Mouse (Mus musculus): ENCODE data around the gene Ndufb2.

Ndufb2 gene

DNA sequence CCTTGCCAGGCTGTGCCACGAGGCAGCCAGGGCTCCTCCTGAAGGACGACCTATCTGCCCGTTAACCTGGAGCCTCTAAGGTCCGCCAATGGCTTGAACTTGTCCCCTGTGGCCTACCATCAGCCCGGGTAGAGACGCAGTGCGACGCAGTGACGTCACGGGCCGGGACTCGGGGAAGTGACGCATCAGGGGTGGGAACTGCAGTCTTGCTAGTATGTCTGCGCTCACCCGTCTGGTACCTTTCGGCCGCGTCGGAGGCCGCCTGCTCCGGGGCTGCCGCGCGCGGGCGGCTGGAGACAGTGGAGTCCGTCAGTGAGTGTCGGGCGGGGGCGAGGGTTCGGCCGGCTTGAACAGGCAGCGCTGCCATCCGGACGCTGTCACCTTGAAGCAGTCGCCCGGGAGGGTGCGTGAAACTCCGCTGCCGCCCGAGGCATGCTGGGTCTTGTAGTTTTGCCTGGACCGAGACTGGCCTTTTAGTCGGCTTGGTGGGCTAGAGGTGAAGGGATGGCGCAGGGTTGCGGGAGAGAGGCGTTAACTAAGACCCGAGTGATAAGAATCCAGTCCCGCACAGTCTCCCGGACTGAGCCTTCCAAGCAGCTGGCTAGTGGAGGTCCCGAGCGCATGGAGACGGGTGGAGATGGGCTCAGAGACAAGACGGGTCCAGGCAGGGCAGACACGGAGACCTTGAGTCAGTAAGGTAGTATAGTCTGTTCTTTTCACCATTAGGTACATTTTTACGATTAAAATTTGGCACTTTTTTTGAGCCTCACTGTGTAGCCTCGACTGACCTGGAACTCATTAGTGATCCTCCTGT, at the start of gene Ndufb2:
Ndufb2 (plus strand) TSS at position 174 of the 814 bp plus-strand sequence.
- DNase-seq (ENCODE audit: low read depth, low spot score) = peak; percentile 94

- no peak for DNase-seq (ENCODE audit: low read depth, low spot score)
Observed at GRCm38 (mm10) chr6:39542631-39543597, 49.5 kb upstream of the Ndufb2 start.

DNA sequence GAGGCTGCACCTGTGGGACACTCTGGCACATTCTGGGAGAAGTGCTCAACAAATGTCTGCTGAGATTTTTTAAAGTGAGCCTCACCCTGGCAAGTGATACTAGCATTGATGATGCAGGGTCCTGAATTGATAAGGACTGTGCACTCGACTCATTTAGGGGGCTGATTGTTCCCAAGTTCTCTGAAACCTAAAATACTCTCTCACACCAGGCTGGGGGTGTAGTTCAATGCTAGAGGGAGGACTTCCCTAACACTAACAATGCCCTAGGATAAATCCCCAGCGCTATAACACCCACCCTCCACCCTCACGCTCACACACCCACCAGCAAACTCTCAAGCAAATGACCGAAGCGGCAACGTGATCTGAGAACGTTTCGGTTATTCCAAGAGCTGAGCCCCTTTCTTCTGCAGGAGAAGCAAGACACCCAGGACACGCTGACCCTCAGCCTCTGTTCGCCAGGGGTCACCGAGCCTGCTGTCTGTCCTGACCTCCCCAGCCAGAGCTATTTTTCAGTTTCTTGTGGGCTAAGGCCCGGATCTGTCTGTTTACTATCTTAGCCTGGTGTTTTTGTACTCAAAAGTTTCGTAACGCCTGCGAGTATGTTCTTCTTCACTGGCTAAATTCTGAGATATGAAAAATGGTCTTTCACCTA, 48.5 kb upstream of the Ndufb2 start:
- no peak for DNase-seq (ENCODE audit: low read depth, low spot score)

DNA sequence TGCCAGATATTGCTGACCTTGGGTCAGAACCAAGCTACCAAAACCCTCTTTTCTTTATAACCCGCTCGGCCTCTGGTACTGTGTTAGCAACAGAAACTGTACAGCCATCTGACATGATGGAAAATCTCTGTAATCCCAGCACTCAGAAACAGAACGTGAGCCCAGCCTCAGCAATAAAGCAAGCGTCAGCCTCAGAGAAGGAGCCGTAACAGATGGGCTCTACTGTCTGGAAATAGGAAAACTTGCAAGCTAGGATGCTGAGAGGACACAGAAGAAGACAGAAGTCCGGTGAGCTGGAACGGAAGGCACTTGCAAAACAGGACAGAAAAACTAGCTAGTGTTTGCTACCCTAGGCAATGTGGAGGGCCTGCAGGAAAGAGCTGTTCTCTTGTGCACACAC, 46.9 kb upstream of the Ndufb2 start:
- no peak for DNase-seq (ENCODE audit: low read depth, low spot score)

DNA sequence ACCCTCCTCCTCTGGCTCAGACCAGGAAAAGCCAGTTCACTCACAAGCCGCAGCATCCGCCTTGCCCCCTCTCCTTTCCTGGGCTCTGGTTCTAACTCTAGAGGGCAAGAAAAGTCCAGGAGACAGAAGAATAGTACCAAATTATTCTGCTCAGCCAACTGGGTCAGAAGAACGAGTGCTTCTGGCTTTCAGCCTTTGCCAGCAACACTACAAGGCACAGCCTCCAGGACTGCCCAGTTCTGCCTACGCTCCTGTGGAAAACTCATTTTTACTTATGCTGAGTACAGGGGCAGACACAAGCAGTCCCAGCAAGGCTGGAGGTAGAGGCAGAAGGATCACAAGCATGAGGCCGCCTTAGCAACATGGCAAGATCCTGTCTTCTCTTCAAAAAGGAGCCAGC, 44.3 kb upstream of the Ndufb2 start:
- DNase-seq (ENCODE audit: low read depth, low spot score) = no peak

- DNase-seq (ENCODE audit: low read depth, low spot score) = no peak
Observed at GRCm38 (mm10) chr6:39551981-39552636, 40.3 kb upstream of the Ndufb2 start.

DNA sequence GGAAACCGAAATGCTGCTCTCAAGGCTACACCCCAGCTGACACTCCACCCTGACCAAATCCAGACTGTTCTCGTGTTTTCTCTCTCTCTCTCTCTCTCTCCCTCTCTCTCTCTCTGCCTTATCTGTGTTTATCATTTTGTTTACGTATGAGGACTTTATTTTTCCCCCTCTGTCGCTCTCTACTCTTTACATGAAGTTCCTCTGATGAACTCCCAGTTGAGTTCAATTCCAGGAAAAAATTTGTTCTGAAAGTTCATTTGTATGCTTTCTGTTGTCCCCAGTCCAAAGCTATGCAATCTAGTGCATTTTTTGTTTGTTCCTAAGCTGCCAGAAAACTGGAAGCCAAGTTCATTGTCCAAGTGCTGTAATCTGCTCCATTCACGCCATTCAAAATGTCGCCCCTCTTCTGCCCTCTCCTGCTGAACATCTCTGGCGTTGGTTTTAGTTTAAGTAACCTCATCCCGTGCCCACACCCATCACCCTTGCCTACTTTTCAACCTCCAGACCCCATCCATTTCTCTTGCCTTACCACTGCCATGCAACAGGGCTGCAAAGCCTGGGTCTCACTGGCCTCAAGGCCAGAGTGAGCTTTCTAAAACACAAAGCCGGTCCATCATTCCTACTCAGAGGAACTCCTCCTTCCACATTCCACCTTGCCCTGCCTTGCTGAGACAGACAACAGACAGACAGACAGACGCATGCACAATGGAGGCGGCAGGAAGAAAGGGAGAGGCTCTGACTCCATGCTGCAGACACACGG, 37.3 kb upstream of the Ndufb2 start:
- no peak for DNase-seq (ENCODE audit: low read depth, low spot score)

DNA sequence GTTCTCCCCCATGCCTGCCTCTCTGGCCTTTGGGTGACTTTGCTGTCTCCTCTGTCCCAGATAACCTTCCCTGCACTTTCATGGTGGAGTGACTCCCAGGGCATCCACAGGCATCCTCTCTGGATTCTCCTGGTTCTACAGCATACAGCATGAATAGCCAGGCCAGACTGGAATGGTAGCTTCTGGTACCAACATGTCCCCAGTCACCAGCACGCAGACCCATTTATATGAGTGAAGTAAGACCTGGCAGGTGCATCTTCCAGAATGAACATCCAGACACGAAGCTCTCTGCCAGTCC, 36.8 kb upstream of the Ndufb2 start:
- DNase-seq (ENCODE audit: low read depth, low spot score) = no peak

GRCm38 (mm10) chr6:39556900-39557659, 35.3 kb upstream of the Ndufb2 start:
- no peak for DNase-seq (ENCODE audit: low read depth, low spot score)

DNA sequence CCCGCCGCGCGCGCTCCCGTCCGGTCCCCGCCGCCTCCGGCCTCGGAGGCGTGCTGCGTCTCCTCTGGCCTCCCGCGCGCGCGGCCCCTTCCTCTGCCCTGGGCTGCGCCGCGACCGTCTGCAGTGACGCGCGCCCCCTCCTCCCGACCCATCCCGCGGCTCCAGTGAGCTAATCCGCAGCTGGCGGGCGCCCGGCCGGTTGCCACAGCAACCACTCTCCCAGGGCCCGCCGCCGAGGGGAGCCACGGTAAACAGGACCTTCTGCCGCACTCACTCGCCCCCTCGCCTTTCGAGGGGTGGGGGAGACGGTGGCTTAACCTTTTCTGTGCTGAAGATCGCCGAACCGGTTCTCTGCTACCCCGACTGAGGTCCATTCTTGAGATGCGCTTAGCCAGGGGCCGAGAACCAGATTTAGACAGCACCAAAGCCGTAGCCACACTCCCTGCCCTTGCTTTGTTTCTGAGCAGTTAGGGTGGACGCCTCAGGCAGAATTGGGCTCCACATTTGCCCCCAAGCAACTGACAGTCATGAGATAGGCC, 34.6 kb upstream of the Ndufb2 start, which contains the start of gene Dennd2a:
Dennd2a (minus strand) TSS at position 145 of the 539 bp plus-strand sequence.
- DNase-seq (ENCODE audit: low read depth, low spot score) = no peak

- DNase-seq (ENCODE audit: low read depth, low spot score) = no peak
Observed at GRCm38 (mm10) chr6:39559276-39559939, 33.0 kb upstream of the Ndufb2 start.

DNA sequence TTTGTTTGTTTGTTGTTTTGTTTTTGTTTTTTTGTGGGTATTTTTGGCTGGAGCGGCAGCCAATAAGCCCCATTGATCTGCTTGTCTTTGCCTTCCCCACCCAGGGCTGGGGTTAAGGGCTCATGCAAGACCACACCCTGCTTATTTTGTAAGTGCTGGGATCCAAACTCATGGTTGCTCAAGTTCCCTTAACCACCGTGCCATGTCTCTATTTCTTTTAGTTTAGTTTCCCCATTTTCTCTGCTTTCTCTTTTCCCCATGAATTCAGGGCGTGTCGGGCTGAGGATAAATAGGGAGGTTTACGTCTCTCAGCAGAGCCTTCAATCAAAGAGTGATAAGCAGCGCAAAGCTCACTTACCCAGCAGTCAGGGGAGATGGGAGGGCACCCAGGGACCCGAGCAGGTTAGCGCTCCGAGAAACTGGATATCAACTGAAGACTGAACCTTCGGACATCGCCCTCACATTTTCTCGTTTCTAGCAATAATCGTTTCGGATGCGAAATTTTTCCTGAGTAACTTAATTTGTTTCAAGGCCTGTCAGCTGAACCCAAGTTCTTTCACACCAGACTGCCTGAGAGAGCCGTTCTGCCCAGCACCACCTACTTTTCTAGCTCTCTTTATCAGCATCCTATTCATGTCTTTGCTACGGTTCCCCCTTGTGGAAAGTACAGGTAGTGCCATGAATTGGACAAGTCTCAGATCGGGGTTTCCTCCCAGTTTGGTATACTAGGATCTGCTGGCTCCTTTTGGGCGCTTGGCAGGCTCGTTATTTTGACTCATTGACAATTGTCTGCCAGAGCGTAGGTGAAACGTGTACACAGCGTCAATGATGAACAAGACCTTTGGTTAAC, 30.0 kb upstream of the Ndufb2 start:
- DNase-seq (ENCODE audit: low read depth, low spot score) = peak; percentile 78

- DNase-seq (ENCODE audit: low read depth, low spot score) = peak; percentile 50
Observed at GRCm38 (mm10) chr6:39567528-39567927, 24.8 kb upstream of the Ndufb2 start.

- DNase-seq (ENCODE audit: low read depth, low spot score) = no peak
Observed at GRCm38 (mm10) chr6:39570426-39570825, 21.9 kb upstream of the Ndufb2 start.

GRCm38 (mm10) chr6:39573791-39574554, 18.4 kb upstream of the Ndufb2 start, which contains the start of gene Adck2:
Adck2 (plus strand) TSS chr6:39573873.
- peak; percentile 85 for DNase-seq (ENCODE audit: low read depth, low spot score)

GRCm38 (mm10) chr6:39574555-39574869, 17.9 kb upstream of the Ndufb2 start:
- no peak for DNase-seq (ENCODE audit: low read depth, low spot score)

DNA sequence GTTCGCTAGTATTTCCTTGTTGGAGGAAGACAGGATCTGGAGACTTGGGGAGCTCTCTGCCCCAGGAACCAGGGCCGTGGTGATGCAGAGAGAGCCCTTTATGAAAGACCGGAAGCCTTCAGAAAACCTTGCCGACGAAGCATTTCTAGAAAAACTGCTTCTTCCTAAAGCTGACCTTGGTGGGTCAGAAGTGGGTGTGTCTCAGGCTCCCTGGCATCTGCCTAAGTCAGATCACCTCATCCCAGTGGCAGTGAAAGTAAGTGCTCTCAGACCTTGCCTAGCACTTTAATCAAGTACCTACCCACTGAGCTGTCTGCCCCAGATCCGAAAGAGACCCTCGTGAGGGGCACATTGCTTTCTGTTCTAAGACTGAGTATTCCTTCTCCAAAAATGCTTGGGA, 17.4 kb upstream of the Ndufb2 start:
- DNase-seq (ENCODE audit: low read depth, low spot score) = no peak

- DNase-seq (ENCODE audit: low read depth, low spot score) = no peak
Observed at GRCm38 (mm10) chr6:39579552-39579951, 12.8 kb upstream of the Ndufb2 start.

Data from CD4-positive helper T cell, adult 2 months (primary cell).